Mouse (Mus musculus): ENCODE measurements around the gene Pold4. TPM values are rescaled to one million over a fixed set of nuclear protein-coding genes. Genes with fewer than 3 reads are reported as not detected.

Gene Pold4
- 62.7 TPM for polyA plus RNA-seq (2017; shearing (Covaris generic))

DNA sequence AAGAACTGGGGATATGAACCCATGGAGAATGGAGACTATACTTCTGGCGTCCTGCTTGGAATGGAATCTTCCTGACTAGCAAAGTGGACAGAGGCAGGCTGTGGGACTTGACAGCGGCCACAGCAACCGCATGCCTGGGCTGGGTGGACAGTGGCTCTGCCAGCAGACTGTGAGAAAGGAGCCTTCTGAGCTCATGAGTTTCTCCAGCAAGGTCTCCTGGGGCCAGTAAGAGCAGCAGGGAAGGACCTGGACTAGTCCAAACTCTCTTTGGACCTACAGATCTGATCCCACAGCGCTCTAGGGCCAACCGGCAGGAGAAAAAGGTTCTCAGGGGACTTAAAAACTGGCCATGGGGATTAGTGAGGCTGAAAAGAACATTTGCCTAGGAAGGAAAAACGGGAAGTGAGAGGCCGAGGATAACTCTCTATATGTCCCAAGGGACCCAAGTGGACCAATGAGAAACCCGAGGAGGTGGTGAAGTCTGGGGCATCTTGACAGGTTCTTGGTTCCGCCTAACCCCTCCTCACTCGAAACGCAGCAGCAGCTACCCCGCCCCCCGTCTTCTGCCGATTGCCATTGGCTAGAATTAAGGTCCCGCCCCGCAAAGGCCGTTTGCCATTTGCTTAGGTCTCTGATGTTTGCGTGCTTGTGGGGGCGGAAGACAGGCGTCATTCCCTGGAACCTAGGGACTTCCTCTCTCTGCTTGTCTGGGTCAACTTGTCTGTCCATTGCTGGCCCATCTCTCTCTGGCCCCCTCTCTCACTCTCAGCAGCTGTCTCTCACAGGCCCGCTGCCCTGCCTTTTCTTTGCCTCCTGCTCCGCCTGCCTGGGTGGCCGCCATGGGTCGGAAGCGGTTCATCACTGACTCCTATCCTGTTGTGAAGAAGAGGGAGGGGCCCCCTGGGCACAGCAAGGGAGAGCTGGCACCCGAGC, at the start of gene Pold4:
TSS of gene Pold4 (plus strand) at position 647 of the 933 bp plus-strand sequence.

DNA sequence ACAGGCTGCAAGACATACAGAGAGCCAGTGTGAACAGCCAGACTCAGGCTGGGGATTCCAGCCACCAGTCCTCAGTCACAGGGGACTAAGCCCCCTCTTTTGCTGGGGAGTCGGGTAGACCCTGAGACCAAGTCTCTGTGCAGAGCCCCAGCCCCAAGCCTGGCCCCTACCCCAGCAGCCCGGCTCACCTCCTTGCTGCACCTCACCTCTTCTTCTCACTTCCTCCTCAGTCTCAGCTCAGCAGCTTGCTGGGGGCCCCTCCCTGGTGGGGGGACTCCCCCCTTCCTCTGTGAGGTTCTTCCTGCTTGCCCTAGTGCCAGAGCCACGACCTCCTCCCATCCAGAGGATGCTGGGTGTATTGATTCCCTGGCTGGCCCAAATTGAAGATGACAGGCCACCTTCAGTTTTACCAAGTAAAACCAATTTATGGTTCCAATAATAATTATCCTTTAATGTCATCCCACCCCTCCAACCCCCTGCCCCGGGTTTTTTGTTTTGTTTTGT, 40.8 kb upstream of the Pold4 start, which contains the start of gene Tbc1d10c:
TSS of gene Tbc1d10c (minus strand) at position 454 of the 504 bp plus-strand sequence.

DNA sequence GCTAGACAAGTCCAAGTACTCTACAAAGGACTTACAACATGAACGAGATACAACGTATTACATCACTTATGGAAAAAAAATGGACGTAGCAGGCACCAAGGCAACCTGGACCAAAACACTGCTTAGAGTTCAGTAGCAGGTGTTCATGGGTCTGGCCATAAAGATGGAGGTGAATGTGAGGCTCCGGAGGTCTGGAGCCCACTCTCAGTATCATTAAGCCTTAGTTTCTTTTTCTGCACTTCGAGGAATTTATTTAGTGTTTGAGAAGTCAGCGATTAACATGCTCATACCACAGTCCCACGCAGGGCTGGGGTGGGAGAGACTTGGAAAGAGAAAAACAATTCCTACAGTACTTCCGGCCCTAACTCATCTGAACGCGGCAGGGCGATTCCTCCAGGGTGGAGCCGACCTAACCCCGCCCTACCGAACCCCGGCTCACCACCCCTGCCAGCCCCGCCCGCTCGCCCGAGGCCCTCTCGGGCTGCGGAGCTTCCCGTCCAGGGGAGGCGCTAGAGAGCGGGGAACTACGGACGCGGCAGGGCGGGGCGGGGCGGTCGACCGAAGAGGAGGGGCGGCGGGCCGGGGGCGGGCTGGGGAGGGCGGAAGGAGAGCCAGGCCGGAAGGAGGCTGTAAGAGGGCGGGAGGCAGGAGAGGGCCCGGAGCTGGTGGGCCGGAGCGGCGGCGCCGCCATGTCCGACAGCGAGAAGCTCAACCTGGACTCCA, 40.0 kb upstream of the Pold4 start, which contains the start of gene Ppp1ca:
TSS of gene Ppp1ca (plus strand) at position 538 of the 723 bp plus-strand sequence.

DNA sequence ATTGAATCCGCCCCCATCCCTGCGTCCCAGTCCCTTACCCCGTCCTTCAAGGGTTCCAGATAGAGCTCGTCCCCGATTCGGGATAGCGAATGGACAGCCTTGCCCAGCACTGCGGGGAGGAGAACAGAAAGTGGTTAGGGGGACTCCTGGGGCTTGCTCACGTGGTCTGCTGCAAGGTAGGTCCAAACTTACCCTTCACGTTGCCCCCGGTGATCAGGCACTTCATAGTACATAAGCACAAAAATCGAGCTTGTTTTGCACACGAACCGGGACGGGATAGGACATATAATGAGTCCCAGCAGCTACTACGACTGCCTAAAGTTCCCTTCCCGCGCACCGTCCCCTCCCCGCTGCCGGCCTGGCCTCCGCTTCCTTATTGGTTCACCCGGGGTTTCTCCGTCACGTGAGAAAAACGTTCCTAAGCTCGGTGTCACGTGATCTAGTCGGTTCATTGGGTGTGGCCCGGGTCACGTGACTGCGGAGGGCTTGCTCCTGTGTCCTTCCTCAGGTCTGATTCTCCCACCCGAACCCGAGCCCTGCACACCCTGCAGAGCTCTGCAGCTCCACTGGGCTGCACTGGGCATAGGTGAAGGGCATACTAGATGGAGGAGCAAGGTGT, 30.3 kb upstream of the Pold4 start, which contains the start of gene Rad9a:
TSS of gene Rad9a (minus strand) at position 372 of the 619 bp plus-strand sequence.

DNA sequence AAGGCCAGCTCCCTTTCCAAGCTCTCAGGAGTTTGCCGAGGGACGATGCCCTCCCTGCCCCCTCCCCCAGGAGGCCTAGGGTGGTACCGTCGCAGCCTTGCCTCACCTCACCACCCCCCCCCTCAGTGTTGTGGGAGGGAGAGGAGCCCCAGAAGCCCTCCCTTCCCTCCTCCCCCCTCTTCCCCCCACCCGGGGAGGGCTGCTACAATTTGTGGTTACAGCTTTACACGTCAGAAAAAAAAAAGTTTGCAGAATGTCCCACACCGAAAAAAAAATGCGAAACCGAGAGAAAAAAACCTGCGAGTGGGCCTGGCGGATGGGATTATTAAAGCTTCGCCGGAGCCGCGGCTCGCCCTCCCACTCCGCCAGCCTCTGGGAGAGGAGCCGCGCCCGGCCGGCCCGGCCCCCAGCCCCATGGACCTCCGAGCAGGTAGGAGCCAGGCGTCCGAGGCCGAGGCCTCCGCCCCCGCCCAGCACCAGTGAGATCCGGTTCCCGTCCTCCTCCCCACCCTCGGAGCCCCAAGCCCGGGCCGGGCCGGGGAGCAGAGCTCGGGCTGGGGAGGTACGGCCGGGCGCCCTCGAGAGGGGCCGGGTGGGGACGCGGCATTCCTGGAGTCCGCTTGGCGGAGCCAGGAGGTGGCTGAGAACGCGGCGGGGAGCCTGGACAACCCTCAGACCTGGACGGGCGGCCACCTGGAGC, 17.5 kb upstream of the Pold4 start, which contains the start of the genes Clcf1 and AC109138.7:
TSS of gene Clcf1 (plus strand) at position 168 of the 700 bp plus-strand sequence.
TSS of gene AC109138.7 (plus strand) at position 287 of the 700 bp plus-strand sequence.

DNA sequence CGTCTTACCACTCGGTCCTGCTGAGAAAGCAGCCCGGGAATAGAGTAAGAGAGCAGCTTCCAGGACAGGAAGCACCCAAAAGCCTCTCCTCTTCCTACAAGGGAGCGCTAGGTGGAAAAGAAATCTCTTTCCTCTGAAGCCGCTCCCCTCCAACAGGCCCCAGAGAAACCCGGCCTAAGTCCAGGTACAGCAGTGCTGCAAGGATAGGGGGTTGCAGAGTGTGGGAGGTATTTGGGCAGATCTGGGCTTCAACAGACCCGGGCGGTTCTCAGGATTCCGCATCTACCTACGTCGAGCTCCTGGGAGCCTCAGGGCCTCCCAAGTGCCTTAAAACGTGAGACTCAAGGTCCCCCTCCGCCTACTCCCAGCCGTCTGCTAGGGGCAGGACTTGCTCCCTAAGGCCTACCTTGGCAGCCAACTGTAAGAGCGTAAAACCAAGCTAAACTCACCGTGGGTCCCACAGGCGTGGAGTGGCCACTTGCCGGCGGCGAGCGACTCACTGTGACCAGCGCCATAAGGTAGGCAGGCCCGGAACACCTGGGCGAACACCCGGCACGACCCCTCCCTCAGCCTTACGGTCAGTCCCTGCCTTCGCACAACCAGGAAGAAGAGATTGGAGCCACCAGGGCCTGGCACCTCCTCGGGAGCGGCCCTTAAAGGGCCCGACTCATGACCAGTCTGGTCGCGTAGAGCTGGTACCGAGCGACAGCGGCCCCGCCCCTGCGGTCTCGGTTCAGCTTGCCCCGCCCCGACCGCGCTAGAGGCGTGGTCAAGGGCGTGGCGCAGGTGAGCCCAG, 37.1 kb downstream of the Pold4 start, which contains the start of gene Ssh3:
TSS of gene Ssh3 (minus strand) at position 615 of the 796 bp plus-strand sequence.

DNA sequence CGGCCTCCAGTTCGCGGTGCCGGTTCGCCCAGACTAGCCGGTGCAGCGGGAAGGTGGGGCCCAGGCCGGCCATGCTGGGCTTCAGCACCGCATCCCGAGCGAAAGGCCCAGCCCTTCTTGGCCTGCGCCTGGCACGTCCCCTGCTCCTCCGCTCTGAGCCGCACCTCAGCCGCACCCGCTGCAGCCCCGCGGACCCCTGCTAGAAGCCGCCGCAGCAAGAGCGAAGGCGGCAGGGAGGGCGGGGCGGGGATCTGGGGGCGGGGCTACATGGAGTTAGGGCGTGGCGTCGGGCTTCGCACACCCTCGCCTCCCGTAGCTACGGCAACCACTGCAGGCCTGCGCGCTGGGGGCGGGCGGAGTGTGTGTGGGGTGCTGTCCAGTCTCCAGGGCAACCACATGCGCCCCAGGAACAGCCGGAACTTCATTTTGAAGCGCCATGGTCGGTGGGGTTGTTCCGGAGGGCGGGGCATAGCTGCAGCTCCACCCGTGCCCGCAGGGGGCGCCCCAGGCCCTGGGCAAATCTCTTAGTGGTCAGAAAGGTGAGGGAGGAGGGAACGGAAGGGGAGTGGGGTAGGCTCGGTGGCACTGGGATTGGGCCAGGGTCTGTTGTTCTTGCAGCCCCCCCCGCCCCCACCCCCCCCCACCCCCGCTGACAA, 51.3 kb downstream of the Pold4 start, which contains the start of gene Ankrd13d:
TSS of gene Ankrd13d (minus strand) at position 240 of the 656 bp plus-strand sequence.

Other genes with a start within 250 kb of the Pold4 start
- not detected for gene Acy3, start 245.3 kb upstream of the Pold4 start, polyA plus RNA-seq (2017; shearing (Covaris generic))
- not detected for gene Tbx10, start 239.1 kb upstream of the Pold4 start, polyA plus RNA-seq (2017; shearing (Covaris generic))
- gene Nudt8, start 231.3 kb upstream of the Pold4 start, polyA plus RNA-seq (2017; shearing (Covaris generic)) = 10.5 TPM
- 1.0 TPM for gene Gm49405, start 231.3 kb upstream of the Pold4 start, polyA plus RNA-seq (2017; shearing (Covaris generic))
- gene Doc2g, start 228.6 kb upstream of the Pold4 start, polyA plus RNA-seq (2017; shearing (Covaris generic)) = 2.4 TPM
- 104 TPM for gene Ndufv1, start 219.1 kb upstream of the Pold4 start, polyA plus RNA-seq (2017; shearing (Covaris generic))
- 355 TPM for gene Gstp1, start 193.9 kb upstream of the Pold4 start, polyA plus RNA-seq (2017; shearing (Covaris generic))
- gene Gstp2, start 185.9 kb upstream of the Pold4 start, polyA plus RNA-seq (2017; shearing (Covaris generic)) = 3.3 TPM
- gene Gstp3, start 172.3 kb upstream of the Pold4 start, polyA plus RNA-seq (2017; shearing (Covaris generic)) = 56.1 TPM
- gene Cabp2, start 150.3 kb upstream of the Pold4 start, polyA plus RNA-seq (2017; shearing (Covaris generic)) = not detected
- gene Cdk2ap2, start 134.7 kb upstream of the Pold4 start, polyA plus RNA-seq (2017; shearing (Covaris generic)) = 441 TPM
- gene Pitpnm1, start 131.9 kb upstream of the Pold4 start, polyA plus RNA-seq (2017; shearing (Covaris generic)) = 253 TPM
- 150 TPM for gene Aip, start 106.0 kb upstream of the Pold4 start, polyA plus RNA-seq (2017; shearing (Covaris generic))
- gene Gpr152, start 92.1 kb upstream of the Pold4 start, polyA plus RNA-seq (2017; shearing (Covaris generic)) = not detected
- not detected for gene Cabp4, start 87.9 kb upstream of the Pold4 start, polyA plus RNA-seq (2017; shearing (Covaris generic))
- gene Coro1b, start 83.3 kb upstream of the Pold4 start, polyA plus RNA-seq (2017; shearing (Covaris generic)) = 192 TPM
- 341 TPM for gene Ptprcap, start 78.3 kb upstream of the Pold4 start, polyA plus RNA-seq (2017; shearing (Covaris generic))
- 46.8 TPM for gene Rps6kb2, start 68.5 kb upstream of the Pold4 start, polyA plus RNA-seq (2017; shearing (Covaris generic))
- gene Carns1, start 56.4 kb upstream of the Pold4 start, polyA plus RNA-seq (2017; shearing (Covaris generic)) = 15.2 TPM
- gene Tbc1d10c, start 40.6 kb upstream of the Pold4 start, polyA plus RNA-seq (2017; shearing (Covaris generic)) = 376 TPM
- 688 TPM for gene Ppp1ca, start 39.8 kb upstream of the Pold4 start, polyA plus RNA-seq (2017; shearing (Covaris generic))
- 27.5 TPM for gene Rad9a, start 30.2 kb upstream of the Pold4 start, polyA plus RNA-seq (2017; shearing (Covaris generic))
- gene Clcf1, start 17.7 kb upstream of the Pold4 start, polyA plus RNA-seq (2017; shearing (Covaris generic)) = 36.7 TPM
- gene AC109138.7, start 17.5 kb upstream of the Pold4 start, polyA plus RNA-seq (2017; shearing (Covaris generic)) = not detected
- 0.67 TPM for gene Ssh3, start 37.3 kb downstream of the Pold4 start, polyA plus RNA-seq (2017; shearing (Covaris generic))
- 8.1 TPM for gene Ankrd13d, start 51.2 kb downstream of the Pold4 start, polyA plus RNA-seq (2017; shearing (Covaris generic))
- 237 TPM for gene Grk2, start 74.3 kb downstream of the Pold4 start, polyA plus RNA-seq (2017; shearing (Covaris generic))
- 84.1 TPM for gene Kdm2a, start 166.4 kb downstream of the Pold4 start, polyA plus RNA-seq (2017; shearing (Covaris generic))
- 5.9 TPM for gene Rhod, start 207.5 kb downstream of the Pold4 start, polyA plus RNA-seq (2017; shearing (Covaris generic))
- not detected for gene Syt12, start 245.5 kb downstream of the Pold4 start, polyA plus RNA-seq (2017; shearing (Covaris generic))